In the genomic region with DNA sequence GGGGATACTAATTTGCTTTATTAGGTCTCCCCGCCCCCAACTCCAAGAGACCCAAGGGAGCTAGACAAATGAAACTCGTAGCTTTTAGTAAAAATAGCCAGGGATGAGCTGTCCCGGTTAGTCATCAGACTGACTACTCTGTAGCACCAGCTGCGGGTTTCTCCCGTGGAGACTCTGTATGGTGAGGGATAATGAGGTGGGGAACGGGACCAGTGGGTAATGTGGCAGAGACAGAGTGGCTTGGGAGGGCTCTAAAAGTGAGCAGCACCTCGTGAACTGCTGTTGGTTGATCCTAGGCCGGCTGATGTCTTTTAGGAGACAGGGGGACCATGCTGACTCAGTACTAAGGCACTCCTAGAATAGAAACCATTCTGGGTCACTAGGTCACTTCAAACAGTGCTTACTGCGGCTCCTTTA, we compare ENCODE assay signal across 1 mouse cellular context.
TF ChIP-seq lines count a peak whose summit lies in the region.

No protein-coding gene starts in this region.

TF ChIP-seq in CH12.LX, 34 proteins besides CTCF, POLR2A, EP300 and RAD21 (continued from another document):
- no peak for TF ChIP-seq SMC3 (IDR thresholded peaks at IDR 0.05; ENCODE audit: low read depth, low read length)
- TF ChIP-seq USF1 (IDR thresholded peaks at IDR 0.05; ENCODE audit: low read depth, low read length), result no peak
- peak; percentile 54; the same call in 1 of the 2 replicates for TF ChIP-seq MAZ (IDR thresholded peaks at IDR 0.05; ENCODE audit: low read depth, low read length)
- no peak for TF ChIP-seq MYC (IDR thresholded peaks at IDR 0.05; ENCODE audit: low read depth, low read length)
- TF ChIP-seq IRF4 (IDR thresholded peaks at IDR 0.05; ENCODE audit: low read depth, low read length), result peak; percentile 81
- no peak for TF ChIP-seq E2F4 (IDR thresholded peaks at IDR 0.05; ENCODE audit: insufficient replicate concordance, low read depth, low read length)
- TF ChIP-seq ETS1 (conservative IDR thresholded peaks at IDR 0.05; ENCODE audit: low read depth, low read length), result peak; percentile 83
- TF ChIP-seq UBTF (IDR thresholded peaks at IDR 0.05; ENCODE audit: low read depth, low read length), result no peak
- 0 out of 2 replicates have a peak, but pooled peaks have one; percentile 60 for TF ChIP-seq MAFK (IDR thresholded peaks at IDR 0.05; ENCODE audit: insufficient replicate concordance, low read length)
- TF ChIP-seq RCOR1 (conservative IDR thresholded peaks at IDR 0.05; ENCODE audit: low read depth, low read length), result no peak
- no peak for TF ChIP-seq NRF1 (IDR thresholded peaks at IDR 0.05; ENCODE audit: low read depth, low read length)
- TF ChIP-seq MEF2A (IDR thresholded peaks at IDR 0.05; ENCODE audit: borderline replicate concordance, low read depth, low read length), result peak; percentile 86
- TF ChIP-seq ELF1 (IDR thresholded peaks at IDR 0.05; ENCODE audit: low read depth, low read length), result no peak
